Mouse (Mus musculus) forebrain, postnatal 0 days (tissue): ENCODE data around the gene Tmx2. TPM values are rescaled to one million over a fixed set of nuclear protein-coding genes. Genes with fewer than 3 reads are reported as not detected.

Source experiments
- ATAC-seq: fragments of 200-750 bp; cut with Nextera tagmentation; 2 replicates; pipeline ENCODE4 v1.8.0; 2017; ENCODE audit warnings: mild to moderate bottlenecking, moderate library complexity
- DNase-seq: peaks from one replicate; pipeline ENCODE4 v3.0.0-alpha.2; 2015
- H3K27ac ChIP-seq: fragments of 300-500 bp; sonication (generic); 2 replicates; pipeline ENCODE4 v1.5.1; 2014; ENCODE audit warnings: low read depth, mild to moderate bottlenecking, antibody characterized with exemption, low read length, moderate library complexity, mixed read lengths
- H3K27me3 ChIP-seq: fragments of 300-500 bp; sonication (generic); 2 replicates; pipeline ENCODE4 v1.6.1; 2014; ENCODE audit warnings: mild to moderate bottlenecking, low read length, mixed read lengths; ENCODE audit not compliant: insufficient read depth
- H3K36me3 ChIP-seq: fragments of 300-500 bp; sonication (generic); 2 replicates; pipeline ENCODE4 v1.6.1; 2014; ENCODE audit warnings: mild to moderate bottlenecking, moderate library complexity; ENCODE audit not compliant: insufficient read depth
- H3K4me1 ChIP-seq: fragments of 300-500 bp; sonication (generic); 2 replicates; pipeline ENCODE4 v1.6.1; 2014; ENCODE audit warnings: antibody characterized with exemption; ENCODE audit not compliant: insufficient read depth
- H3K4me2 ChIP-seq: fragments of 300-500 bp; sonication (generic); 2 replicates; pipeline ENCODE4 v1.6.1; 2014; ENCODE audit warnings: low read depth, mild to moderate bottlenecking, moderate library complexity
- H3K4me3 ChIP-seq: fragments of 300-500 bp; sonication (generic); 2 replicates; pipeline ENCODE4 v1.5.1; 2014; ENCODE audit warnings: low read depth, low read length, mixed read lengths
- H3K9ac ChIP-seq: fragments of 300-500 bp; sonication (generic); 2 replicates; pipeline ENCODE4 v1.6.1; 2014; ENCODE audit warnings: mild to moderate bottlenecking
- H3K9me3 ChIP-seq: fragments of 300-500 bp; sonication (generic); 2 replicates; pipeline ENCODE4 v1.6.1; 2016; ENCODE audit warnings: low read length
- CTCF ChIP-seq: sonication (generic); IDR thresholded peaks from 2 replicates; pipeline ENCODE4 v1.5.1; 2016; ENCODE audit warnings: antibody characterized with exemption, control low read depth, low read depth
- WGBS: fragments of 180-500 bp; shearing (Covaris S2); extraction: QIAGEN DNeasy Blood & Tissue Kit; methylation state at CpG from one replicate; pipeline ENCODE4 v1.1.7; 2014; 5-methylcytosine and 5-hydroxymethylcytosine counted together
- polyA plus RNA-seq: library from polyadenylated mRNA; unstranded; fragments of >200 nt; fragmentation: Nextera tagmentation; extraction: Ambion mirVana; gene quantifications from 2 replicates; pipeline ENCODE4 v1.2.1, GENCODE M21; 2015
- total RNA-seq: library from RNA; depleted of rRNA; stranded (reverse); fragments of >200 nt; gene quantifications from 2 replicates; pipeline ENCODE4 v1.2.3, GENCODE M21; 2014

Gene Tmx2
- total and polyA plus RNA-seq, 2 experiments from 2014 or later, result 130 to 248 TPM

GRCm38 (mm10) chr2:84650464-84651195 lies 28.3 kb downstream of the Tmx2 start, which contains the start of gene Ctnnd1:
Gene Ctnnd1, minus strand, starts transcription at chr2:84650765.
- Histone ChIP-seq H3K9me3 (no peaks in the 10 kb centered on the region), H3K9ac (peak within 1 kb of the TSS; percentile 72), H3K36me3 (no peaks in the 10 kb centered on the region), H3K27ac (peak within 1 kb of the TSS; percentile 95), H3K4me1 (peaks cover 9% of the 10 kb centered on the region; the same call in 1 of the 2 replicates), H3K4me2 (peak within 1 kb of the TSS; percentile 73), H3K4me3 (peak within 1 kb of the TSS; percentile 68), H3K27me3 (no peaks in the 10 kb centered on the region)
- peak; percentile 100 for ATAC-seq
- WGBS, result 0% methylated on average over 15 of the region's 15 CpGs
- peak; percentile 96 for DNase-seq
- no peak for TF ChIP-seq CTCF

DNA sequence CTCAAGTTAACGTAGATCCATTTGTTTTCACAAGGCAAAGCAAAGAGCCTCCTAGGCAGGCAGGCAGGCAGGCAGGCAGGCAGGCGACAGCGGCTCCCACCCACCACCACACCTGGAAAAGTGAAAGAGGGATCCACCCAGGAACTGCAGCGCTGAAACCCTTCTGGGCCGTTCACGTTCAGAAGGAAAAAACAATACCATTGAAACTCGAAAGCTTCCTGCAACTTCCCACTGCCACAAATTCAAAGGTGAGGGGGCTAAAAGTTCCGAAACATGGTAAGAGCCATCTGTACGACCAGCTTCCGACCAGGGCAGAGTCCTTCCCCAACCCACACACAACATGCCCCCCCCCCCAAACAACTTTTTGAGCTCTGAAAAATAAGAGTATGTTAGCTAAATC lies 29.3 kb downstream of the Tmx2 start:
- ATAC-seq, result no peak
- peaks cover 9% of the 10 kb centered on the region; the same call in 1 of the 2 replicates for H3K4me1 ChIP-seq
- peak overlapping the region; percentile 72 for H3K9ac ChIP-seq
- peak overlapping the region; percentile 29; the same call in 1 of the 2 replicates for H3K27ac ChIP-seq
- no peak for TF ChIP-seq CTCF
- peak overlapping the region; percentile 68 for H3K4me3 ChIP-seq
- H3K36me3 ChIP-seq, result no peaks in the 10 kb centered on the region
- H3K4me2 ChIP-seq, result peak overlapping the region; percentile 73
- no peaks in the 10 kb centered on the region for H3K9me3 ChIP-seq
- no peak for DNase-seq
- WGBS, result under 1% methylated on average over 10 of the region's 10 CpGs
- H3K27me3 ChIP-seq, result no peaks in the 10 kb centered on the region

DNA sequence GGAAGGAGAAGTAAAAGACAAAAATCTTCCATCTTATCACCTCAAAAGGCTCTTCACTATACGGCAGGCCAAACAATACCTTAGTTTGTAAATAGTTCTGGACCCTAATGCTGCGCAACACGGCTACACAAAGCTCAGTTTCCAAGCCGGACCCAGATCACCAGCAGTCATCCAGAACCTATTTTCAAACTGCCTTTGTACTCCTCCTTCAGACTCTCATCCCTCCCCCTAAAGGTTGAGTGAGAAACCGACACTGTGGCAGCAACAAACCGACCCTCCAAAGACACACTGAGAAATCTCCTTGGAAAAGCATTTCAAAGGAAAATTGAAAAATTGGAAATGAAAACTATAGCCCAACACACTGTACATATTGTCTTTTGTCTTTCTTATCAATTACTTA lies 30.6 kb downstream of the Tmx2 start:
- H3K9me3 ChIP-seq, result no peaks in the 10 kb centered on the region
- peak; percentile 43 for TF ChIP-seq CTCF
- no peaks in the 10 kb centered on the region for H3K27me3 ChIP-seq
- WGBS, result 12% methylated on average over 6 of the region's 6 CpGs
- peak overlapping the region; percentile 52 for H3K9ac ChIP-seq
- no peaks in the 10 kb centered on the region for H3K36me3 ChIP-seq
- H3K4me1 ChIP-seq, result peaks cover 9% of the 10 kb centered on the region; the same call in 1 of the 2 replicates
- no peak for ATAC-seq
- peak overlapping the region; percentile 54 for H3K27ac ChIP-seq
- peak overlapping the region; percentile 73 for H3K4me2 ChIP-seq
- peak; percentile 51 for DNase-seq
- peak overlapping the region; percentile 68 for H3K4me3 ChIP-seq

DNA sequence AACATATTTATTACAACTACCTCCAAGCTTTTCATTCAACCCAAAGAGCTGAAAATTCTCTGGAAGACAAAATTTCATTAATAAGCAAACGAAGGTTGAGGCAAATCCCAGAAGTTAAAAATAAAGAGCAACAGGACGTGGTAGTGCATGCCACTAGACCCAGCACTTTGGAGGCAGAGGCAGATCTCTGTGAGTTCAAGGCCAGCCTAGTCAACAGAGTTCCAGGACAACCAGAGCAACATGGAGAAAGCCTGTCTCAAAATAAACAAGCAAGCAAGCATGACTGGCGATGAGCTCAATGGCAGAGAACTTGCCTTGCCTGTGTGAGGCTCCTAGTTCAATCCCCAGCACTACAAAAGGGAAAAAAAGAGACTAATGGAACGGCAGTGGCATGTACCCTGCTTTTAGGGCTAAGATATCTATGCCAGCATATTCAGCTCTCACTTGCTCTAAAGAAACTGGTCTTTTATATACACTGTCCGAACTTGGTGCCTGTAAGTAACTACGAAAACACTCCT lies 31.8 kb downstream of the Tmx2 start:
- Histone ChIP-seq H3K27ac (no peak overlapping the region), H3K4me3 (peak overlapping the region; percentile 68), H3K27me3 (no peaks in the 10 kb centered on the region), H3K4me2 (peak overlapping the region; percentile 73), H3K4me1 (peaks cover 9% of the 10 kb centered on the region; the same call in 1 of the 2 replicates), H3K36me3 (no peaks in the 10 kb centered on the region), H3K9ac (no peak overlapping the region), H3K9me3 (no peaks in the 10 kb centered on the region)
- WGBS, result 85% methylated on average over 6 of the region's 6 CpGs
- ATAC-seq, result no peak
- TF ChIP-seq CTCF, result no peak
- DNase-seq, result no peak

DNA sequence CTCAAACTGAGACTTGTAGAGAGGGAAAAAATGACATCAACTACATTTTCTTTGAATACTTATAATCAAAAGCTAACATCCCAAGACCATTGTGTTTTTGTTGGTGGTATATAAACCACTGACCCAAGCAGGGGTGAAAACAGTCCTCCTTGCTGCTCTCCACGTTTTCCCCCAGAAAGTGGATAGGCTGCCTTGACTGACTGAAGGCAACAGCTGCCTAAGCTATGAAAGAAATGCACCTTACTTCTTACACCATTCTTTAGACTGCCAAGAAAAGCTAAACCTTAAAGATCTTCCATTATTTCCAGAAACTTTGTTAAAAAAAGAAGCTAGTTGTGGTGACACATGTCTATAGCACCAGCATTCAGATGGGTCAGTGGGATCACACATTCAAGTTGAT lies 32.8 kb downstream of the Tmx2 start:
- no peak for TF ChIP-seq CTCF
- H3K4me3 ChIP-seq, result no peak overlapping the region
- H3K9ac ChIP-seq, result no peak overlapping the region
- H3K27me3 ChIP-seq, result no peaks in the 10 kb centered on the region
- H3K36me3 ChIP-seq, result no peaks in the 10 kb centered on the region
- no peak for ATAC-seq
- H3K4me1 ChIP-seq, result peaks cover 9% of the 10 kb centered on the region; the same call in 1 of the 2 replicates
- H3K9me3 ChIP-seq, result no peaks in the 10 kb centered on the region
- H3K27ac ChIP-seq, result no peak overlapping the region
- DNase-seq, result no peak
- WGBS, result 85% methylated on average over 1 of the region's 1 CpGs
- no peak overlapping the region for H3K4me2 ChIP-seq

- no peak for DNase-seq
- no peak overlapping the region for H3K4me2 ChIP-seq
- no peak overlapping the region for H3K9ac ChIP-seq
- H3K4me1 ChIP-seq, result 0 out of 2 replicates have a peak, but pooled peaks cover 8% of the 10 kb centered on the region
- no peaks in the 10 kb centered on the region for H3K9me3 ChIP-seq
- TF ChIP-seq CTCF, result no peak
- 0 out of 2 replicates have a peak, but pooled peaks cover 4% of the 10 kb centered on the region for H3K36me3 ChIP-seq
- H3K27ac ChIP-seq, result no peak overlapping the region
- H3K27me3 ChIP-seq, result no peaks in the 10 kb centered on the region
- no peak for ATAC-seq
- no peak overlapping the region for H3K4me3 ChIP-seq
These were observed 38.1 kb downstream of the Tmx2 start for GRCm38 (mm10) chr2:84640833-84641232.
